Mouse (Mus musculus) intestine, embryonic 16.5 days (tissue): ENCODE measurements around the gene Dpy19l3. TPM values are rescaled to one million over a fixed set of nuclear protein-coding genes. Genes with fewer than 3 reads are reported as not detected.
A peak's percentile ranks its signal among the peaks of the same experiment; 100 is the strongest.

Experiments
- ATAC-seq: fragments of 200-750 bp; cut with Nextera tagmentation; 2 replicates; pipeline ENCODE4 v1.8.0; 2017; ENCODE audit warnings: moderate TSS enrichment, moderate library complexity
- H3K27ac ChIP-seq: fragments of 300-500 bp; sonication (generic); 2 replicates; pipeline ENCODE4 v1.5.1; 2014; ENCODE audit warnings: mild to moderate bottlenecking, low read length
- H3K27me3 ChIP-seq: fragments of 300-500 bp; sonication (generic); replicated peaks from 2 replicates; pipeline ENCODE4 v1.6.1; 2014; ENCODE audit warnings: low read length, control low read depth, mixed read lengths; ENCODE audit not compliant: control insufficient read depth, insufficient read depth
- H3K36me3 ChIP-seq: fragments of 300-500 bp; sonication (generic); 2 replicates; pipeline ENCODE4 v1.6.1; 2014; ENCODE audit warnings: low read length, control low read depth; ENCODE audit not compliant: control insufficient read depth, insufficient read depth
- H3K4me1 ChIP-seq: fragments of 300-500 bp; sonication (generic); 2 replicates; pipeline ENCODE4 v1.6.1; 2014; ENCODE audit warnings: low read length, control low read depth, mixed read lengths; ENCODE audit not compliant: control insufficient read depth, insufficient read depth
- H3K4me2 ChIP-seq: fragments of 300-500 bp; sonication (generic); 2 replicates; pipeline ENCODE4 v1.6.1; 2014; ENCODE audit warnings: low read depth, low read length, control low read depth
- H3K4me3 ChIP-seq: fragments of 300-500 bp; sonication (generic); 2 replicates; pipeline ENCODE4 v1.5.1; 2014; ENCODE audit warnings: mild to moderate bottlenecking, low read length
- H3K9ac ChIP-seq: fragments of 300-500 bp; sonication (generic); 2 replicates; pipeline ENCODE4 v1.6.1; 2014; ENCODE audit warnings: low read depth, low read length
- H3K9me3 ChIP-seq: fragments of 300-500 bp; sonication (generic); 2 replicates; pipeline ENCODE4 v1.6.1; 2016; ENCODE audit warnings: low read length, control low read depth; ENCODE audit not compliant: control insufficient read depth
- WGBS: fragments of 180-500 bp; shearing (Covaris S2); extraction: QIAGEN DNeasy Blood & Tissue Kit; methylation state at CpG from one replicate; pipeline ENCODE4 v1.1.7; 2014; 5-methylcytosine and 5-hydroxymethylcytosine counted together
- polyA plus RNA-seq: library from polyadenylated mRNA; unstranded; fragments of >200 nt; fragmentation: Nextera tagmentation; extraction: Ambion mirVana; gene quantifications from 2 replicates; pipeline ENCODE4 v1.2.1, GENCODE M21; 2015

Gene Dpy19l3
- polyA plus RNA-seq, 1 experiment from 2014 or later, result 11.7 TPM

DNA sequence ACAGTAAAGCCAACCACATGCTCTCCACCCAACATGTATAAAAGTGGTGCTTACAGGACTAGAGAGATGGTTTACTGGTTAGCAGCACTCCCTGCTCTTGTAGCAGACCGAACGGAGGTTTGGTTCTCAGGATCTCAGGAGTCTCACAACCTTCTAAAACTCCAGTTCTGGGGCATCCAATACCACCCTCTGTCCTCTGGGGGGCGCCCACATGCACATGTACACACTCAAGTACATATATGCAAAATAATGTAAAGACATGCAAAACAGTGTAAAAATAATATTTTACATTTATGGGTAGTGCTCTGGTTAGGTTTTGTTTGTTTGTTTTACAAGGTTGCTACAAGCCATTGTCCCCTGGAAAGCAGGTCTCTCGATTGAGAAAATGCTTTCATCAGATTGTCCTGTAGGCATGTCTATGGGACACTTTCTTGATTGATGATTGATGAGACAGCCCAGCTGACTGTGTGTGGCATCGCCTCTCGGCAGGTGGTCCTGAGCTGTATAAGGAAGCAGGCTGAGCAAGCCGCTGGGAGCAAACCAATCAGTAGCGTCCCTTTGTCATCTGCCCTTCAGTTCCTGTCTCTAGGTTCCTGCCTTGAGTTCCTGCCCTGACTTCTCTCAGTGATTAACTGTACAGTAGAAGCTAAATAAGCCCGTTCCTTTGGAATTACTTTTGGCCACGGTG lies 102.5 kb downstream of the Dpy19l3 start:
- H3K9me3 ChIP-seq, result no peaks in the 10 kb centered on the region
- H3K27ac ChIP-seq, result no peak overlapping the region
- H3K36me3 ChIP-seq, result no peaks in the 10 kb centered on the region
- no peak for ATAC-seq
- no peak overlapping the region for H3K9ac ChIP-seq
- no peaks in the 10 kb centered on the region for H3K4me1 ChIP-seq
- no peak overlapping the region for H3K4me2 ChIP-seq
- WGBS, result 80% methylated on average over 10 of the region's 10 CpGs
- H3K4me3 ChIP-seq, result no peak overlapping the region
- H3K27me3 ChIP-seq, result no peaks in the 10 kb centered on the region

DNA sequence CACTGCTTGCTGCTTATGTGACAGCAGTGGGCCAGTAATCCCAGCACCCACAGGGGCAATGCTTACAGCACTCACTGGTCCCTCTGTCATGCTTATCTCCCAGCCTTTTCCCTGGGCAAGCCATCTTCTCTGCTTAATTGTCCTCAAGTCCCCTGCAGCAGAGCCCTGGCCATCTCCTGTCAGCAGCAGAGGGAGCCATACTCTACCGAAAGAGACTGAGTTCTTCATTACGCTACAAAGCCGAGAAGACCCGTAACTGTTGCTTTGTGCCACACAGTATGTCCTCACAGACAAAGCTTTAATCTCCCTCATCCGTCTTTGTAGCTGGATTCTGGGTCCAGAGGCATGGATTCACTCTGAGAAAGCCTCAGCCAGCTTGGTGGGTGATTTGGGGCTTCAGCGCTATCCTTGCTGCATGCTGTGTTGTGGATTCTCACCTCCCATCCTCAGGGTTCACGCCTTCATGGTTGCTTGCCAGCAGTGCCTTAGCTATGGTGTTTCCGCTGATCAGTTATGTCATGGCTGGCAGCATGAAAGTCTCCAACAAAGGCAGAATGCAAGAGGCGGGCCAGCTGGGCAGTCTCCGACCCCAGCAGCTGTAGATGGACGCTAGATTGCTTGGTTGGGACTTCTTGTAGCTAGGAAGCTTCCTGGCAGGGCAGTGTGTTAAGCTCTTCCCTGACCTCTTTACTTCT lies 103.4 kb downstream of the Dpy19l3 start:
- peaks cover 3% of the 10 kb centered on the region; the same call in 1 of the 2 replicates for H3K4me1 ChIP-seq
- no peak overlapping the region for H3K4me3 ChIP-seq
- H3K4me2 ChIP-seq, result no peak overlapping the region
- WGBS, result 77% methylated on average over 11 of the region's 11 CpGs
- no peaks in the 10 kb centered on the region for H3K9me3 ChIP-seq
- no peak overlapping the region for H3K27ac ChIP-seq
- no peak for ATAC-seq
- no peaks in the 10 kb centered on the region for H3K36me3 ChIP-seq
- H3K9ac ChIP-seq, result no peak overlapping the region
- no peaks in the 10 kb centered on the region for H3K27me3 ChIP-seq

DNA sequence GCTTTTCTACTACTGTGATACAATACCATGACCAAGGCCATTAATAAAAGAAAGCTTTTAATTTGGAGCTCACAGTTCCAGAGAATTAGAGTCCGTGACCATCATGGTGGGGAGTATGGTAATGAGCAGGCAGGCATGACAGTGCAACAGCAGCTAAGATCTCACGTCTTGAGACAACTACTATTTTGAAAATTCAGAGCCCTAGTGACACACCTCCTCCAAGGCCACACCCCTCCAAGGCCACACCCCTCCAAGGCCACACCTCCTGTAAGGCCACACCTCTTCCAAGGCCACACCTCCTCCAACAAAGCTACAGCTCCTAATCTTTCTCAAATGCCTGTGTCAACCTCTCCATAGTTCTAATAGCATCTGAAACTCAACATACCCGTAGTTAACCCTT lies 105.2 kb downstream of the Dpy19l3 start:
- Histone ChIP-seq H3K4me3 (no peak overlapping the region), H3K27me3 (no peaks in the 10 kb centered on the region), H3K9me3 (no peaks in the 10 kb centered on the region), H3K9ac (no peak overlapping the region), H3K4me1 (peaks cover 3% of the 10 kb centered on the region; the same call in 1 of the 2 replicates), H3K36me3 (no peaks in the 10 kb centered on the region), H3K27ac (no peak overlapping the region), H3K4me2 (no peak overlapping the region)
- 49% methylated on average over 3 of the region's 3 CpGs for WGBS
- ATAC-seq, result no peak

DNA sequence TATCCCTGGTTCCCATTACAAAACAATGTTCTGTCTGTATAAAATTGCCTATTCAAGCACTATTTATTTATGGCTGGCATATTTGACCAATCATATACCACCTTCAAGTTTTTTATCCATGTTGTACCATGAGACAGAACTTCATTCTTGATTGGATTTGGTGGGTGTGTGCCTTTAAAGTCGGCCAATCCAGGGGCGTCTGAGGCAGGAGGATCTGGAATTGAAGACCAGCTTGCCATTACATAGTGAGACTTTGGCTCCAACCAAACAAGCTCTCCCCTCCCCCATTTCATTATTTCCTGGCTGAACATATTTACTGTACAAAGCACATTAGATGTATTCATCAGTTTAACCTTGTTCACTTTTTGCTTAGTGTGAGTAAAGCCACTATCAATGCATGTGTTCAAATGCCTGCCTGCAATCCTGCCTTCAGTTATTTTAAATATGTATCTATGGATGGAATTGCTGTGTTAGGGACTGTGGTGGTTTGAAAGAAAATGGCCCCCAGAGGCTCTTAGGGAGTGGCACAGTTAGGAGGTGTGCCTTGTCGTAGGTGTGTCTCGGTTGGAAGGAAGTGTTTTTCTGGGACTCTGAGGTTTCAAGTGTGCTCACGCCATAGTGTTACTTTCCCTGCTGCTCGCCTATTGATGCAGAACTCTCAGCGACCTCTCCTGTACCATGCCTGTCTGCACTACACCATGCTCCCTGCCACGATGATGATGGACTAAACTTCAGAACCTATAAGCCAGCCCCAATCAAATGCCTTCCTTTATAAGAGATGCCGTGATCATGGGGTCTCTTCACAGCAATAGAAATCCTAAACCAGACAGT lies 105.8 kb downstream of the Dpy19l3 start:
- Histone ChIP-seq H3K27me3 (no peaks in the 10 kb centered on the region), H3K4me1 (peaks cover 3% of the 10 kb centered on the region; the same call in 1 of the 2 replicates), H3K9ac (no peak overlapping the region), H3K4me2 (no peak overlapping the region), H3K9me3 (no peaks in the 10 kb centered on the region), H3K27ac (no peak overlapping the region), H3K36me3 (no peaks in the 10 kb centered on the region), H3K4me3 (no peak overlapping the region)
- no peak for ATAC-seq
- WGBS, result 70% methylated on average over 9 of the region's 9 CpGs

DNA sequence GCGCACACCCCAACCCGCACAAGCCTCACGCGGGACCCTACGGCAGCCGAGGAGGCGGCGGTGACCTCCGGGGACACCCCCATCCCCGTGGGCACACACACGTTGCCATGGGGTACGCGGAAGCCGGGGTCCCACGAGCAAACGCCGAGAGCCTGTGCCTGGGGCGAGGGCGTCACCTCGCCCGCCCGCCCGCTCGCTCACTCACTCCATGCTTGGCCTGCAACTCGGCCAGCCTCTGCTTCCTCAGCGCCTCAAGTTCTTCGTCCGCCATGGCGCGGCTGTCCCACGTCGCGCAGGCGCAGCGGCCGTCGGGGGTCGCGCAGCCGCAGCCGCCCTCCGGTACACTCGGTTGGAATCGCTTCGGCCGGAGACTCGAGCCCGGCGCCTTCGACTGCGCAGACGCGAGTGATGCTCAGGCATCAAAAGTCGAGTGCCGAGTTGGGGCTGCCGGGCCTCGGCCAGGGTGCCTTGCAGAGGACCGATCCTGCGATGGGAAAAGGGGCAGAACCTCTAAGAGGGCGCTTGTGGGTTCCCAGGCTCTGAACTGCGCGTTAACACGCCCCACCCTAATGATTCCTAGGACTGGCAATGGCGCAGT lies 107.1 kb downstream of the Dpy19l3 start, which contains the start of gene Pdcd5:
TSS of gene Pdcd5 (minus strand) at position 421 of the 598 bp plus-strand sequence.
- peak within 1 kb of the TSS; percentile 54 for H3K27ac ChIP-seq
- peak; percentile 93 for ATAC-seq
- peaks cover 3% of the 10 kb centered on the region; the same call in 1 of the 2 replicates for H3K4me1 ChIP-seq
- peak within 1 kb of the TSS; percentile 87 for H3K4me3 ChIP-seq
- 0% methylated on average over 63 of the region's 64 CpGs for WGBS
- H3K4me2 ChIP-seq, result peak within 1 kb of the TSS; percentile 73
- H3K36me3 ChIP-seq, result no peaks in the 10 kb centered on the region
- no peaks in the 10 kb centered on the region for H3K27me3 ChIP-seq
- H3K9ac ChIP-seq, result peak within 1 kb of the TSS; percentile 91
- H3K9me3 ChIP-seq, result no peaks in the 10 kb centered on the region

DNA sequence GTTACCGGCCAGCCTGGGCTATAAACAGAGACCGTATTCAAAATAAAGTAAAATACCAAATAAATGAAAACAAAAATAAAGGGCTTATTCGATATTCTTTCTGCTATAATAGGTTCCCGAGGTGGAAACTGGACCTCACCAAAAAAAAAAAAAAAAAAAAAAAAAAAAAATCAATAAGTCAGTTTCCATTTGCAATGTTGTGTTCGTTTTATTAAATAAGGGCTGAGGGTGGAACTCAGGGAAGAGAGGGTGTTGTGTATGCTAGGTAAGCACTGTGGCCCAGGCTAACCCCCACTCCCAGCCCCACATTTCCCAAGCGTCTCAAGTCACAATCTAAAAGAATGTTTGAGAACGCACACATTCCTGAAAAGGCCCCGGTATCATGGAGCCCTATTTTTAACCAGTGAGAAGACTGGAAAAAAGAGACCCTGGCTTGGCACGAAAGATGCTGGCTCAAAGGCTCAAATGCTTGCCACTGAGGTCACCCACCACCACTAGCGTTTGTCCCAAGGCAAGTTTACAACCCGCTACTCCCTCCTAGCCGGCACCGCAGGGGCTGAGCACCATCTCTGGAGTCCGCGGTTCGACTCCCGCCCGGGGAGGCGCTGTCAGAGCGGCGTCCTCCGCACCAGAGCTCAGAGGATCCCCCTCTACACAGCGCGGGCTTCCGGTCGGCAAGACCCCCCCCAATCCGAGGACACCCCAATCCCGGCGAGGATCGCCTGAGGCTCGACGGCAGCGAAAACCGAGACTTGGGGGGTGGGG lies 107.8 kb downstream of the Dpy19l3 start:
- peak; percentile 56 for ATAC-seq
- Histone ChIP-seq H3K36me3 (peaks cover 2% of the 10 kb centered on the region; the same call in 1 of the 2 replicates), H3K4me2 (peak overlapping the region; percentile 73), H3K4me3 (peak overlapping the region; percentile 87), H3K9ac (peak overlapping the region; percentile 91), H3K4me1 (peaks cover 3% of the 10 kb centered on the region; the same call in 1 of the 2 replicates), H3K27me3 (no peaks in the 10 kb centered on the region), H3K9me3 (no peaks in the 10 kb centered on the region), H3K27ac (peak overlapping the region; percentile 54)
- WGBS, result 8% methylated on average over 34 of the region's 34 CpGs

DNA sequence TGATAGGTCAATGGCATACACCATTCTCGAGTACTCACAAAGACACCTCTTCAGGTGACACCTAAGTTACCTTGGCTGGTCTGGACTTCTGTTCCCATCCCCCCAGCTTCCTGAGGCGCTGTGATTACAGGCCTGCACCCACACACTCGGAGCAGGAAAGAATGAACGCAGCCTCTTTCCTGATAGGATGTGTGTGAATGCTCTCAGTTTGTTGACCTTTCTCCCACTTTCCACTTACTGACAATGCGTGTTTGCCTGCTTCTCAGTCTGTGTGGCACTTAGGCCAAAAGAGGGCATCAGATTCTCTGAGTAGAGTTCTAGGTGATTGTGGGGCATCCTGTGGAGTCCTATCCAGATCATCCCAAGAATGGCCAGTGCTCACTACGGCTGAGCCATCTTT lies 114.2 kb downstream of the Dpy19l3 start:
- H3K27ac ChIP-seq, result no peak overlapping the region
- no peak overlapping the region for H3K4me3 ChIP-seq
- peaks cover 27% of the 10 kb centered on the region for H3K36me3 ChIP-seq
- WGBS, result 73% methylated on average over 6 of the region's 6 CpGs
- H3K27me3 ChIP-seq, result no peaks in the 10 kb centered on the region
- no peak for ATAC-seq
- no peaks in the 10 kb centered on the region for H3K4me1 ChIP-seq
- no peak overlapping the region for H3K4me2 ChIP-seq
- no peak overlapping the region for H3K9ac ChIP-seq
- no peaks in the 10 kb centered on the region for H3K9me3 ChIP-seq

DNA sequence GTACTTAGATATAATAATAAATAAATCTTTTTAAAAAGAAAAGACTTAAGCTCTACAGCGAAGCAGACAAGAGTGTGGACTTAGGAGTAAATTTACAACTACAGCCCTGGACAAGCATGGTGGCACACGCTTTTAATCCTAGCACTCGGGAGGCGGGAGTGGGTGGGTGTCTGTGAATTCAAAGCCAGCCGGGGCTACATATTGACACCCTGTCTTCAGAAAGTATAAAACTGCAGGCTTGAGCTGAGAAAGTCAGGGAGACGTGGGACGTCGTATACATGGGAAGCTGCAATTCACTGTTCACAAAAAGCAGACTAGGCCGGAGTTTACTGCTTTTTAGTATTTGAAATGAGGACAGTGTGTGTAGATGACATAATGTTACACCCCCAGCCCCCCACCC lies 117.4 kb downstream of the Dpy19l3 start:
- Histone ChIP-seq H3K36me3 (peaks cover 33% of the 10 kb centered on the region), H3K27me3 (no peaks in the 10 kb centered on the region), H3K27ac (no peak overlapping the region), H3K9me3 (no peaks in the 10 kb centered on the region), H3K9ac (no peak overlapping the region), H3K4me1 (no peaks in the 10 kb centered on the region), H3K4me3 (no peak overlapping the region), H3K4me2 (no peak overlapping the region)
- 93% methylated on average over 9 of the region's 9 CpGs for WGBS
- ATAC-seq, result no peak
